Mouse (Mus musculus): ENCODE data around the gene Cux1. TPM values are rescaled to one million over a fixed set of nuclear protein-coding genes. Genes with fewer than 3 reads are reported as not detected.

Cux1 gene
- polyA plus RNA-seq, 1 experiment from 2014 or later = 117 TPM

DNA sequence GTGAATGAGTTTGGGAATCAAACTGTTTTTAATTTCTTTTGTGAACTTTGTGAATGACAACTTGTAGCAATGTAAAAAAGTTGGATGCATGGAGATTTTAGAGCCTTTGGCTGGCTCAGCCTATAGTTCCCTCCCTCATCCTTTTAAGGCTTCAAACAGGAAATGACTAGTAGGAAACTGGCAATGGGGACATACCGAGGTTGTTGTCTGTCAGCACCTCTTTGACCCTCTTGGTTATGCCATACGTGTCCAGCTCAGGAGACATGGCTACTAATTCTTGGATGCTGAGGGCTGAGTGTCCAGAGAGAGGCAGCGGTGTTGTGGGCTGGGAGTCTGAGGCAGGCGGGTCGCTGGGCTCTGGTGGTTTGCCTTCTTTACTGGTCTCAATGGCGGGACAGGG lies 280.7 kb downstream of the Cux1 start:
- WGBS = 71% methylated on average over 6 of the region's 6 CpGs
- Histone ChIP-seq H3K9me3 (ENCODE audit: control insufficient read depth, low read length) (no peaks in the 10 kb centered on the region), H3K36me3 (ENCODE audit: control insufficient read depth, insufficient read depth, low read length) (peaks cover 30% of the 10 kb centered on the region), H3K4me3 (ENCODE audit: low read length) (no peak overlapping the region), H3K4me2 (ENCODE audit: low read depth, low read length) (no peak overlapping the region), H3K27me3 (ENCODE audit: control insufficient read depth, insufficient read depth, low read depth, low read length) (no peaks in the 10 kb centered on the region), H3K9ac (ENCODE audit: low read length) (no peak overlapping the region), H3K4me1 (replicated peaks; ENCODE audit: control insufficient read depth, insufficient read depth, low read length) (no peaks in the 10 kb centered on the region), H3K27ac (ENCODE audit: low read length) (no peak overlapping the region)
- ATAC-seq (ENCODE audit: low read depth) = no peak

DNA sequence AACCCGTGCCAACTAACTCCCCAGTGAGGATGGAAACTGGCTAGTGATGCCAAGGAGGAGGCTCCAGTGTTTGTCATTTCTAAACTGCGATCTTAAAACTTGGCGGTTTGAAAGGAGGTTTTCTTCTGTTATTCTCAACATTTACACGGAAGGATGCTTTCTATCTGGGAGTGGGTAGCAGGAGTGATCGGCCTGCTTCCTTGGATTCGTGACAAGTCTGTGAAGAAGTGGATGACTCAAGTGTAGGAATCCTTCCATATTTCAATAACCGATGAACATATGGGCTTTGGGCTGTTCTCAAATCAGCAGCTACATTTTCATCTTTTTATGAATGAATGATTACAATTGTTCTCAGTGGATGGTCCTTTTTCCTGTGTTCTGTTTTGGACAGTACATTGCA lies 282.2 kb downstream of the Cux1 start:
- H3K9ac ChIP-seq (ENCODE audit: low read length) = no peak overlapping the region
- H3K27me3 ChIP-seq (ENCODE audit: control insufficient read depth, insufficient read depth, low read depth, low read length) = no peaks in the 10 kb centered on the region
- H3K4me2 ChIP-seq (ENCODE audit: low read depth, low read length) = no peak overlapping the region
- 82% methylated on average over 7 of the region's 7 CpGs for WGBS
- H3K36me3 ChIP-seq (ENCODE audit: control insufficient read depth, insufficient read depth, low read length) = peaks cover 36% of the 10 kb centered on the region
- no peak for ATAC-seq (ENCODE audit: low read depth)
- H3K4me1 ChIP-seq (replicated peaks; ENCODE audit: control insufficient read depth, insufficient read depth, low read length) = no peaks in the 10 kb centered on the region
- no peaks in the 10 kb centered on the region for H3K9me3 ChIP-seq (ENCODE audit: control insufficient read depth, low read length)
- H3K4me3 ChIP-seq (ENCODE audit: low read length) = no peak overlapping the region
- H3K27ac ChIP-seq (ENCODE audit: low read length) = no peak overlapping the region

DNA sequence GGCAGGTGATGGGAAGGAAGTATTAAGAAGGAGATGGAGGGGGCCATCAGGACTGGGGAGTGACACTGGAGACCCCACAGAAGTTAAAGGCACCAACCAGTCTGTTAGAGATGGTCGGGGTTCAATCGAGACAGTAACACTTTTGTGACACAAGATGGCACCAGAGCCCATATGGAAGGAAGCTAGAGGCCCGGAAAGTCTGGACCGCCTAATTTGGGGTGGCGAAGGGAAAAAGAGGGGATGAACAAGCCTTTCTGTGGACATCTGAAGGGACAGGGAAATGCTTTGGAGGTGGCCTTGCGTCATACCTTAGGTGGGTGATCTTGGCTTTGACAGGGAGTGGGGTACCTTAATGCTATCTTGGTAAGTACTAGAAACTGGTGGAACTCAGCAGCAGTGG lies 285.9 kb downstream of the Cux1 start:
- Histone ChIP-seq H3K27me3 (ENCODE audit: control insufficient read depth, insufficient read depth, low read depth, low read length) (no peaks in the 10 kb centered on the region), H3K9me3 (ENCODE audit: control insufficient read depth, low read length) (no peaks in the 10 kb centered on the region), H3K4me1 (replicated peaks; ENCODE audit: control insufficient read depth, insufficient read depth, low read length) (no peaks in the 10 kb centered on the region), H3K4me2 (ENCODE audit: low read depth, low read length) (no peak overlapping the region), H3K36me3 (ENCODE audit: control insufficient read depth, insufficient read depth, low read length) (peaks cover 61% of the 10 kb centered on the region), H3K27ac (ENCODE audit: low read length) (no peak overlapping the region), H3K4me3 (ENCODE audit: low read length) (no peak overlapping the region), H3K9ac (ENCODE audit: low read length) (no peak overlapping the region)
- WGBS = 50% methylated on average over 6 of the region's 6 CpGs
- ATAC-seq (ENCODE audit: low read depth) = no peak

DNA sequence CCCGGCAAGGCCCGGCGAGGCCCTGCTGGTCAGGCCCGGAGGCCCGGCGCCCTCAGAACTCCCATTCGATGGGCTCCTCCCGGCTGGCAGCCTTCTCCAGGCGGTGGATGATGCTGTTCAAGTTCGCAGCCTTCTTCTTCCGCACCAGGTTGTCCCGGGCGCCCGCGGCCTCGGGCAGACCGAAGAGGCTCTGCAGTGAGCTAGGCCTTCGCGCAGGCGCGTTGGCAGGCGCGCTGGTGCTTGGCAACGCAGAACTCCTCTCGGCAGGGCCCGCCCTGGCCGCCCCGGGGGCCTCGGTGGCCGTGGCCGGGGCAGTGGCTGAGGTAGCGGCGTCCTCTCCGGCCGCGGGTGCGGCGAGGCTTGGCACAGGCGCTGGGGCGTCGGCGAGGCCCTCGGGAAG lies 292.6 kb downstream of the Cux1 start:
- H3K4me3 ChIP-seq (ENCODE audit: low read length) = no peak overlapping the region
- H3K4me2 ChIP-seq (ENCODE audit: low read depth, low read length) = no peak overlapping the region
- peaks cover 49% of the 10 kb centered on the region for H3K36me3 ChIP-seq (ENCODE audit: control insufficient read depth, insufficient read depth, low read length)
- ATAC-seq (ENCODE audit: low read depth) = no peak
- WGBS = 90% methylated on average over 41 of the region's 43 CpGs
- H3K27me3 ChIP-seq (ENCODE audit: control insufficient read depth, insufficient read depth, low read depth, low read length) = no peaks in the 10 kb centered on the region
- H3K9ac ChIP-seq (ENCODE audit: low read length) = no peak overlapping the region
- no peak overlapping the region for H3K27ac ChIP-seq (ENCODE audit: low read length)
- peaks cover 7% of the 10 kb centered on the region; the same call in 1 of the 2 replicates for H3K4me1 ChIP-seq (replicated peaks; ENCODE audit: control insufficient read depth, insufficient read depth, low read length)
- no peaks in the 10 kb centered on the region for H3K9me3 ChIP-seq (ENCODE audit: control insufficient read depth, low read length)

DNA sequence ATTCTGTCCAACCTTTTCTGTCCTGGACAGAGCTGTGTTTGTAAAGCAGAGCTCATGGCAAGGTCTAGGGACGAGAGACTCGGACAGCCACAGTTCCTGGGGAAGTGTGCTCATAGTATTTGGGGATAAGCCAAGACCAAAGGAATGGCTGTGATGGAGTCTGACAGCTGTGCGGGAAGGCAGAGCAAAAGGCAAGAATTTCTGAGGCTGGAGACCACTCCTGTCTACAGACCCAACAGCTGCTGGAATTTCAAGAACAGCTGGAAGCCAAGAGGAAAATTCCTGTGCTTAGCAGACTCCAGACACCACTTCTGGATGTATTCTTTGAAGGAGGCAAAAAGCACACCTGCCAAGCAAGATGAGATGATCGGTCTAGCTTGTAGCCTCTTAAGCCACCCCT lies 297.4 kb downstream of the Cux1 start:
- Histone ChIP-seq H3K9me3 (ENCODE audit: control insufficient read depth, low read length) (no peaks in the 10 kb centered on the region), H3K4me1 (replicated peaks; ENCODE audit: control insufficient read depth, insufficient read depth, low read length) (peaks cover 7% of the 10 kb centered on the region; the same call in 1 of the 2 replicates), H3K4me3 (ENCODE audit: low read length) (no peak overlapping the region), H3K27me3 (ENCODE audit: control insufficient read depth, insufficient read depth, low read depth, low read length) (no peaks in the 10 kb centered on the region), H3K4me2 (ENCODE audit: low read depth, low read length) (no peak overlapping the region), H3K9ac (ENCODE audit: low read length) (no peak overlapping the region), H3K36me3 (ENCODE audit: control insufficient read depth, insufficient read depth, low read length) (peaks cover 7% of the 10 kb centered on the region), H3K27ac (ENCODE audit: low read length) (no peak overlapping the region)
- 53% methylated on average over 4 of the region's 4 CpGs for WGBS
- ATAC-seq (ENCODE audit: low read depth) = peak; percentile 56

DNA sequence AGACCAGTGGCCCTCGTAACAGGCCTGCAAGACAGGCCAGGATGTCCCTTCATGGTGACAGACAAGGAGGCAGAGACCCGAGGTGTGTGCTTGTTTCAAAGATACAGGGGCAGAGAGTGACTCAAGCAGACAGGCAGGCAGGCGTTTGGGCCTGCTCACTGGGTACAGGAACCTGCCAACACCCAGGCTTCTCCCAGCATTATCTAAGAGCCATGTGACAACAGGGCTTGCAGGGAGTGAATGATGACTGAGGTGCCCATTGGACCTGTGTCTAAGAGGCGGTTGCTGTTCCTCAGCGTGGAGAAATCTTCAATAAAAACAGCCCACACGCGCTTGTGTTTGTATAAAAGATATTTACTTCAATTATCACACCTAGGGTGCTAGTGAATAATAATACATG lies 301.2 kb downstream of the Cux1 start:
- Histone ChIP-seq H3K4me1 (replicated peaks; ENCODE audit: control insufficient read depth, insufficient read depth, low read length) (peaks cover 7% of the 10 kb centered on the region; the same call in 1 of the 2 replicates), H3K27me3 (ENCODE audit: control insufficient read depth, insufficient read depth, low read depth, low read length) (no peaks in the 10 kb centered on the region), H3K4me2 (ENCODE audit: low read depth, low read length) (no peak overlapping the region), H3K9ac (ENCODE audit: low read length) (no peak overlapping the region), H3K27ac (ENCODE audit: low read length) (no peak overlapping the region), H3K4me3 (ENCODE audit: low read length) (no peak overlapping the region), H3K36me3 (ENCODE audit: control insufficient read depth, insufficient read depth, low read length) (no peaks in the 10 kb centered on the region), H3K9me3 (ENCODE audit: control insufficient read depth, low read length) (no peaks in the 10 kb centered on the region)
- ATAC-seq (ENCODE audit: low read depth) = no peak
- WGBS = 68% methylated on average over 7 of the region's 7 CpGs

GRCm38 (mm10) chr5:136263342-136263741 lies 303.9 kb downstream of the Cux1 start:
- Histone ChIP-seq H3K4me2 (ENCODE audit: low read depth, low read length) (no peak overlapping the region), H3K27ac (ENCODE audit: low read length) (no peak overlapping the region), H3K9ac (ENCODE audit: low read length) (no peak overlapping the region), H3K4me3 (ENCODE audit: low read length) (no peak overlapping the region), H3K9me3 (ENCODE audit: control insufficient read depth, low read length) (no peaks in the 10 kb centered on the region), H3K27me3 (ENCODE audit: control insufficient read depth, insufficient read depth, low read depth, low read length) (no peaks in the 10 kb centered on the region), H3K4me1 (replicated peaks; ENCODE audit: control insufficient read depth, insufficient read depth, low read length) (no peaks in the 10 kb centered on the region), H3K36me3 (ENCODE audit: control insufficient read depth, insufficient read depth, low read length) (no peaks in the 10 kb centered on the region)
- no peak for ATAC-seq (ENCODE audit: low read depth)
- 72% methylated on average over 4 of the region's 4 CpGs for WGBS

DNA sequence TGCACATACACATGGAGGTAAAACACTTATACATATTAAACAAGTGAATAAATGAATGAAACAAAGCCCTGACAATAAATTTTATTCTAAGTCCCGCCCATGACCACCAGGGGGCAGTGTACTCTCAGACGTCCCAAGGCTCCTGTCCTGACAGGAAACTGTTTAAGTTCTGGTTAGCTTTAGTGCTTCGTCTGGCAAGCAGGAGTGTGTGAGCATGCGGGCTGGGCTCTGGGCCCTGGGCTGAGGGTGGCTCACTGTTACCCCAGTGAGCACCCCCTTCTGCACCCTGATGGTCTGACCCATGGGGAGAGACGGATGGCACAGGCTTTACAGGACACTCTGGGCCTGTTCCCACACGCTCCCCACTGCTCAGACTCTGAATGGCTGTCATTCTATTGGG lies 308.4 kb downstream of the Cux1 start:
- no peaks in the 10 kb centered on the region for H3K36me3 ChIP-seq (ENCODE audit: control insufficient read depth, insufficient read depth, low read length)
- no peaks in the 10 kb centered on the region for H3K9me3 ChIP-seq (ENCODE audit: control insufficient read depth, low read length)
- no peaks in the 10 kb centered on the region for H3K27me3 ChIP-seq (ENCODE audit: control insufficient read depth, insufficient read depth, low read depth, low read length)
- 31% methylated on average over 6 of the region's 6 CpGs for WGBS
- H3K4me3 ChIP-seq (ENCODE audit: low read length) = no peak overlapping the region
- peak; percentile 51; the same call in 1 of the 2 replicates for ATAC-seq (ENCODE audit: low read depth)
- no peaks in the 10 kb centered on the region for H3K4me1 ChIP-seq (replicated peaks; ENCODE audit: control insufficient read depth, insufficient read depth, low read length)
- no peak overlapping the region; the same call in 1 of the 2 replicates for H3K9ac ChIP-seq (ENCODE audit: low read length)
- no peak overlapping the region for H3K27ac ChIP-seq (ENCODE audit: low read length)
- H3K4me2 ChIP-seq (ENCODE audit: low read depth, low read length) = no peak overlapping the region

GRCm38 (mm10) chr5:136252899-136253298 lies 314.4 kb downstream of the Cux1 start:
- 14% methylated on average over 17 of the region's 17 CpGs for WGBS
- Histone ChIP-seq H3K4me1 (replicated peaks; ENCODE audit: control insufficient read depth, insufficient read depth, low read length) (no peaks in the 10 kb centered on the region), H3K4me3 (ENCODE audit: low read length) (no peak overlapping the region), H3K36me3 (ENCODE audit: control insufficient read depth, insufficient read depth, low read length) (no peaks in the 10 kb centered on the region), H3K9me3 (ENCODE audit: control insufficient read depth, low read length) (no peaks in the 10 kb centered on the region), H3K27me3 (ENCODE audit: control insufficient read depth, insufficient read depth, low read depth, low read length) (no peaks in the 10 kb centered on the region), H3K27ac (ENCODE audit: low read length) (no peak overlapping the region), H3K9ac (ENCODE audit: low read length) (no peak overlapping the region), H3K4me2 (ENCODE audit: low read depth, low read length) (no peak overlapping the region)
- ATAC-seq (ENCODE audit: low read depth) = peak; percentile 73

- no peaks in the 10 kb centered on the region for H3K9me3 ChIP-seq (ENCODE audit: control insufficient read depth, low read length)
- H3K27ac ChIP-seq (ENCODE audit: low read length) = no peak overlapping the region
- H3K4me1 ChIP-seq (replicated peaks; ENCODE audit: control insufficient read depth, insufficient read depth, low read length) = no peaks in the 10 kb centered on the region
- no peak for ATAC-seq (ENCODE audit: low read depth)
- no peaks in the 10 kb centered on the region for H3K27me3 ChIP-seq (ENCODE audit: control insufficient read depth, insufficient read depth, low read depth, low read length)
- no peak overlapping the region for H3K4me2 ChIP-seq (ENCODE audit: low read depth, low read length)
- WGBS = 52% methylated on average over 7 of the region's 7 CpGs
- H3K9ac ChIP-seq (ENCODE audit: low read length) = no peak overlapping the region
- no peak overlapping the region for H3K4me3 ChIP-seq (ENCODE audit: low read length)
- H3K36me3 ChIP-seq (ENCODE audit: control insufficient read depth, insufficient read depth, low read length) = no peaks in the 10 kb centered on the region
Measured at GRCm38 (mm10) chr5:136251004-136251403, 316.3 kb downstream of the Cux1 start.

Data from lung, embryonic 16.5 days (tissue).